Mouse (Mus musculus): ENCODE data around the gene Gm10553. TPM values are rescaled to one million over a fixed set of nuclear protein-coding genes. Genes with fewer than 3 reads are reported as not detected.
"Not testable (repeated sequence)": the region's sequence is repeated elsewhere in the genome, so short reads cannot be mapped to it uniquely, and the experiment has no call there.

Gene Gm10553
- polyA plus RNA-seq, 1 experiment: not detected

GRCm38 (mm10) chr1:85114666-85115402 lies 14.9 kb downstream of the Gm10553 start:
- H3K27me3 ChIP-seq (replicated peaks); H3K4me3 ChIP-seq (replicated peaks); H3K4me1 ChIP-seq; H3K36me3 ChIP-seq (replicated peaks; ENCODE audit: low read length); H3K9me3 ChIP-seq: not testable (repeated sequence)

DNA sequence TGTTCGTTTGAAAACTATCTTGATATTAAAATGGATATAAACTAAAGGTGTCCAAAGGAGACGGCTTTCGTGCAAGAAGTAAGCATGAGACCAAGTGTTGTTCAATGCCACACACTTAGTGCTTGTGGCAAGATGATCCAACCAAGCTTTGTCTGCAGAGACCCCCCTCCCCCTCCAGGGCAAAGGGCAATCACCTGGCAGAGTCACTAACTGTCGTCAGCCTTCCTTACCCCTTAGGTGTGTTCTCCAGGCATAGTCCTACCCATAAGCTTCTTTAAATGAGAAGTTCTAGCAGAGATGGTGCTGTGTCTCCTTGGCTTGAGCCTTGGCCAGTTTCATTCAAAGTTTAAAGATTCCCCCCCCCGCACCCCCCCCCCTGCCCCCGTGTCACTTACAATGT lies 17.6 kb downstream of the Gm10553 start:
- not testable (repeated sequence) for H3K4me3 ChIP-seq (replicated peaks); H3K9me3 ChIP-seq; H3K27me3 ChIP-seq (replicated peaks); H3K36me3 ChIP-seq (replicated peaks; ENCODE audit: low read length); H3K4me1 ChIP-seq

GRCm38 (mm10) chr1:85118341-85118740 lies 18.4 kb downstream of the Gm10553 start:
- not testable (repeated sequence) for H3K9me3 ChIP-seq; H3K27me3 ChIP-seq (replicated peaks)

GRCm38 (mm10) chr1:85121841-85122240 lies 21.9 kb downstream of the Gm10553 start:
- not testable (repeated sequence) for H3K36me3 ChIP-seq (replicated peaks; ENCODE audit: low read length); H3K4me1 ChIP-seq; H3K27me3 ChIP-seq (replicated peaks)

More at GRCm38 (mm10) chr1:85118341-85118740, 18.4 kb downstream of the Gm10553 start:
- not testable (repeated sequence) for H3K4me3 ChIP-seq (replicated peaks); H3K4me1 ChIP-seq; H3K36me3 ChIP-seq (replicated peaks; ENCODE audit: low read length)

DNA sequence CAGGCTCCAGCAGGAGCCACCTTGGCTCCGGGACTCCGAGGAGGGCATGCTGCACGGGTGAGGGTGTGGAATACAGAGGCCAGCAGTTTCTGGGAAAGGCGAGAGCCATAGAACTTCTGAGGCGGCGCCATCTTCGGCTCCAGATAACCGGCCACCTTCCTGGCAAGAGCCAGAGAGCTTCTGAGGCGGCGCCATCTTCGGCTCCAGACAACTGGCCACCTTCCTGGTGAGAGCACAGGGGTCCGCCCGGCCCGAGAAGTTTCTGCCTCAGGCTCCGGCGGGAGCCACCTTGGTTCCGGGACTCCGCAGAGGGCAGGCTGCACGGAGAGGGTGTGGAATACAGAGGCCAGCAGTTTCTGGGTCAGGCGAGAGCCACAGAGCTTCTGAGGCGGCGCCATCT lies 33.7 kb downstream of the Gm10553 start:
- not testable (repeated sequence) for H3K36me3 ChIP-seq (replicated peaks; ENCODE audit: low read length)

More at GRCm38 (mm10) chr1:85121841-85122240, 21.9 kb downstream of the Gm10553 start:
- not testable (repeated sequence) for H3K4me3 ChIP-seq (replicated peaks); H3K9me3 ChIP-seq

More for the DNA sequence above, 33.7 kb downstream of the Gm10553 start:
- not testable (repeated sequence) for H3K4me3 ChIP-seq (replicated peaks); H3K27me3 ChIP-seq (replicated peaks); H3K4me1 ChIP-seq; H3K9me3 ChIP-seq

Other genes starting within 250 kb of the Gm10553 start
- gene Slc16a14, start 165.0 kb upstream of the Gm10553 start, polyA plus RNA-seq (2012; ENCODE audit: insufficient read depth, low replicate concordance): not detected in 2 replicates
- not detected in 2 replicates for gene A530032D15Rik, start 9.7 kb downstream of the Gm10553 start, polyA plus RNA-seq (2012; ENCODE audit: insufficient read depth, low replicate concordance)
- gene C130026I21Rik, start 170.4 kb downstream of the Gm10553 start, polyA plus RNA-seq (2012; ENCODE audit: insufficient read depth, low replicate concordance): 1.6 TPM in 1 of 2 replicates, not detected in the other